In genomic region chr17:28144241-28144640, GRCm38 (mm10) we compare ENCODE assay signal across 9 mouse cellular contexts. TPM values are rescaled to one million over a fixed set of nuclear protein-coding genes. Genes with fewer than 3 reads are reported as not detected.
DNase-seq lines count a peak whose midpoint lies in the region; ATAC-seq and TF ChIP-seq lines count a peak whose summit lies in the region.
"Had no signal": no experiment of that assay in that cellular context is flagged by ENCODE, and none has a peak within 500 bp of the region (broad histone marks: within the 10 kb centered on the region; RNA-seq: fewer than 3 reads in every experiment).

No protein-coding gene starts in this region.

- H3K27ac ChIP-seq in lung, embryonic 15.5 days, result no peak overlapping the region
- H3K27ac ChIP-seq in forebrain, embryonic 16.5 days (ENCODE audit: low read length), result no peak overlapping the region
- H3K27ac ChIP-seq in limb, embryonic 13.5 days, result 0 out of 2 replicates have a peak overlapping the region, but pooled peaks have one; percentile 28
- H3K27ac ChIP-seq in stomach, embryonic 16.5 days (ENCODE audit: low read length), result no peak overlapping the region
- no peak overlapping the region for H3K27ac ChIP-seq in left cerebral cortex, adult 2 months

- H3K27me3 ChIP-seq in lung, embryonic 15.5 days, result peaks cover 69% of the 10 kb centered on the region
- peaks cover 2% of the 10 kb centered on the region; the same call in 1 of the 2 replicates for H3K27me3 ChIP-seq in forebrain, embryonic 16.5 days (replicated peaks; ENCODE audit: control insufficient read depth, insufficient read depth, low read length)
- H3K27me3 ChIP-seq in limb, embryonic 13.5 days, result peaks cover 12% of the 10 kb centered on the region; the same call in 1 of the 2 replicates
- H3K27me3 ChIP-seq in stomach, embryonic 16.5 days (ENCODE audit: control insufficient read depth, insufficient read depth, low read length), result peaks cover 26% of the 10 kb centered on the region

- TF ChIP-seq CTCF in left cerebral cortex, adult 2 months (IDR thresholded peaks at IDR 0.05), result no peak

- no peaks in the 10 kb centered on the region for H3K9me3 ChIP-seq in lung, embryonic 15.5 days
- no peaks in the 10 kb centered on the region for H3K9me3 ChIP-seq in forebrain, embryonic 16.5 days (ENCODE audit: control insufficient read depth, low read length)
- H3K9me3 ChIP-seq in limb, embryonic 13.5 days, result no peaks in the 10 kb centered on the region
- H3K9me3 ChIP-seq in stomach, embryonic 16.5 days (replicated peaks; ENCODE audit: control insufficient read depth, low read length), result no peaks in the 10 kb centered on the region

- no peak overlapping the region for H3K4me3 ChIP-seq in lung, embryonic 15.5 days
- peak overlapping the region; percentile 72 for H3K4me3 ChIP-seq in forebrain, embryonic 16.5 days (replicated peaks; ENCODE audit: low read length)
- peak overlapping the region; percentile 79 for H3K4me3 ChIP-seq in limb, embryonic 13.5 days
- H3K4me3 ChIP-seq in stomach, embryonic 16.5 days (replicated peaks; ENCODE audit: low read length), result no peak overlapping the region
- no peak overlapping the region for H3K4me3 ChIP-seq in left cerebral cortex, adult 2 months

- DNase-seq in lung, postnatal 4 days, result no peak
- DNase-seq in left cerebral cortex, adult 2 months (ENCODE audit: extremely low spot score in 1 of 2, low spot score in 2 of 2), result no peak
- DNase-seq in left cerebral cortex, adult 9 months (ENCODE audit: low spot score in 2 of 2), result no peak
- DNase-seq: adrenal gland, postnatal 25 days; kidney, adult 2 months had no signal

- H3K9ac ChIP-seq in lung, embryonic 15.5 days, result no peak overlapping the region
- 0 out of 2 replicates have a peak overlapping the region, but pooled peaks have one; percentile 17 for H3K9ac ChIP-seq in forebrain, embryonic 16.5 days (replicated peaks; ENCODE audit: low read depth, low read length)
- peak overlapping the region; percentile 54; the same call in 1 of the 2 replicates for H3K9ac ChIP-seq in limb, embryonic 13.5 days
- H3K9ac ChIP-seq in stomach, embryonic 16.5 days (ENCODE audit: low read length), result no peak overlapping the region; the same call in 1 of the 2 replicates

- peak overlapping the region; percentile 100; the same call in 1 of the 2 replicates for H3K4me2 ChIP-seq in lung, embryonic 15.5 days
- peak overlapping the region; percentile 81 for H3K4me2 ChIP-seq in forebrain, embryonic 16.5 days (ENCODE audit: low read length)
- H3K4me2 ChIP-seq in limb, embryonic 13.5 days (replicated peaks), result peak overlapping the region; percentile 91
- peak overlapping the region; percentile 100 for H3K4me2 ChIP-seq in stomach, embryonic 16.5 days (ENCODE audit: low read depth, low read length)

- 16% methylated on average over 6 of the region's 6 CpGs for WGBS in lung, embryonic 15.5 days
- WGBS in forebrain, embryonic 16.5 days, result 16% methylated on average over 6 of the region's 6 CpGs
- WGBS in limb, embryonic 13.5 days, result 7% methylated on average over 6 of the region's 6 CpGs
- WGBS in stomach, embryonic 16.5 days, result 28% methylated on average over 6 of the region's 6 CpGs

- no peak for ATAC-seq in lung, embryonic 15.5 days (ENCODE audit: borderline replicate concordance, extremely low read depth, low FRiP score, low TSS enrichment)
- ATAC-seq in forebrain, embryonic 16.5 days, result no peak
- no peak for ATAC-seq in limb, embryonic 13.5 days (ENCODE audit: low FRiP score, low read depth)
- ATAC-seq in stomach, embryonic 16.5 days (ENCODE audit: insufficient read depth, low FRiP score), result no peak

- intact Hi-C loops in left cerebral cortex, adult 2 months (cut with DNase I), result no loop called here

- peaks cover 57% of the 10 kb centered on the region for H3K4me1 ChIP-seq in lung, embryonic 15.5 days
- peaks cover 39% of the 10 kb centered on the region for H3K4me1 ChIP-seq in forebrain, embryonic 16.5 days (replicated peaks; ENCODE audit: control insufficient read depth, insufficient read depth, low read length)
- peaks cover 87% of the 10 kb centered on the region for H3K4me1 ChIP-seq in limb, embryonic 13.5 days
- peaks cover 27% of the 10 kb centered on the region for H3K4me1 ChIP-seq in stomach, embryonic 16.5 days (ENCODE audit: control insufficient read depth, insufficient read depth, low read length)

- H3K36me3 ChIP-seq in lung, embryonic 15.5 days, result no peaks in the 10 kb centered on the region
- no peaks in the 10 kb centered on the region for H3K36me3 ChIP-seq in forebrain, embryonic 16.5 days (ENCODE audit: control insufficient read depth, insufficient read depth)
- H3K36me3 ChIP-seq in limb, embryonic 13.5 days, result no peaks in the 10 kb centered on the region
- no peaks in the 10 kb centered on the region for H3K36me3 ChIP-seq in stomach, embryonic 16.5 days (ENCODE audit: control insufficient read depth, insufficient read depth, low read length)

RNA-seq across cellular contexts. Expression of gene Scube3, which starts 2.3 kb away (rescaled TPM):
- polyA plus RNA-seq in lung, embryonic 15.5 days (2015; fragmentation: Nextera tagmentation; extraction: Ambion mirVana), result 1.7 and 1.8 TPM in 2 replicates
- 4.7 and 4.9 TPM in 2 replicates for polyA plus RNA-seq in forebrain, embryonic 16.5 days (2015; fragmentation: Nextera tagmentation; extraction: Ambion mirVana)
- polyA plus RNA-seq in limb, embryonic 13.5 days (2015; fragmentation: Nextera tagmentation; extraction: Ambion mirVana), result 10.3 and 11.3 TPM in 2 replicates
- polyA plus RNA-seq in stomach, embryonic 16.5 days (2015; fragmentation: Nextera tagmentation; extraction: Ambion mirVana), result 1.3 and 2.5 TPM in 2 replicates
- total RNA-seq in left cerebral cortex, adult 2 months (2021), result 1 to 10 TPM; 1.5 TPM

RNA-seq across cellular contexts. Expression of gene Zfp523, which starts 32.7 kb away (rescaled TPM):
- polyA plus RNA-seq in lung, embryonic 15.5 days (2015; fragmentation: Nextera tagmentation; extraction: Ambion mirVana), result 39.1 and 41.8 TPM in 2 replicates
- polyA plus RNA-seq in forebrain, embryonic 16.5 days (2015; fragmentation: Nextera tagmentation; extraction: Ambion mirVana), result 34.4 and 40.3 TPM in 2 replicates
- polyA plus RNA-seq in limb, embryonic 13.5 days (2015; fragmentation: Nextera tagmentation; extraction: Ambion mirVana), result 42.2 and 43.6 TPM in 2 replicates
- polyA plus RNA-seq in stomach, embryonic 16.5 days (2015; fragmentation: Nextera tagmentation; extraction: Ambion mirVana), result 26.0 and 27.5 TPM in 2 replicates
- 100 to 1,000 TPM; 107 to 130 TPM for total RNA-seq in left cerebral cortex, adult 2 months (2021)

Comparison
In these comparisons a context has a peak if more than half of its experiments do, and no peak if none do; other contexts are left out.
1. H3K4me3 ChIP-seq: peak in forebrain, embryonic 16.5 days (single experiment) and limb, embryonic 13.5 days (single experiment); none in lung, embryonic 15.5 days (single experiment), stomach, embryonic 16.5 days (single experiment) and left cerebral cortex, adult 2 months (single experiment).
2. H3K9ac ChIP-seq: peak in forebrain, embryonic 16.5 days (single experiment) and limb, embryonic 13.5 days (single experiment); none in lung, embryonic 15.5 days (single experiment) and stomach, embryonic 16.5 days (single experiment).
3. Peak in every context shown above with its lines, with median percentiles within 50 percentile points of each other: H3K4me2 ChIP-seq.